Mouse (Mus musculus) bone marrow macrophage, adult 2 months (primary cell): ENCODE data around the gene Rassf4.

ENCODE experiments used
- CTCF ChIP-seq: IDR thresholded peaks from 2 replicates; pipeline ENCODE4 v1.5.1; 2012; ENCODE audit warnings: low read depth, mild to moderate bottlenecking, low read length, moderate library complexity
- POLR2A ChIP-seq: IDR thresholded peaks from 2 replicates; pipeline ENCODE4 v1.6.1; 2012; ENCODE audit warnings: mild to moderate bottlenecking, low read depth, low read length, borderline replicate concordance

DNA sequence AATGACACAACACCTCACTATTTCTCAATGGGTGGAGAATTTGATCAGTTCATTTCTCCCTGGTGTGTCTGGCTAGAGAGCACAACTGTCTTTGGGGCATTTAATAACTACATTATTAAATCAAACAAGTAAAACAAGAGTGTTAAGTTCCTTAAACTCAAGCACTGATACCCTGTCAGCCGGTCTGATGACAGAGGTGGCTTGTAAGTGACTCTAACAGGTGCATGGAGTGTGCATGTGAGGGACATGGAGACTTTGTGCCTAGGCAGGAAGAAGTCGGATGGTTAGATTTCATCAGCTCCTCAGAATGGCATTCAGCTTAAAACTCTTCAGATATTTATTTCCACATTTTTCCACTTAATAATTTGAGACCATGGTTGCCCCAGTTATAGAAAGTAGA lies 10.4 kb downstream of the Rassf4 start:
- no peak for TF ChIP-seq CTCF
- no peak for TF ChIP-seq POLR2A
